Mouse (Mus musculus) retina, postnatal 1 day (tissue): ENCODE data around the gene Dytn.

Source experiments
- DNase-seq: peaks from one replicate; pipeline ENCODE4 v3.0.0-alpha.2; 2012

Dytn gene

DNA sequence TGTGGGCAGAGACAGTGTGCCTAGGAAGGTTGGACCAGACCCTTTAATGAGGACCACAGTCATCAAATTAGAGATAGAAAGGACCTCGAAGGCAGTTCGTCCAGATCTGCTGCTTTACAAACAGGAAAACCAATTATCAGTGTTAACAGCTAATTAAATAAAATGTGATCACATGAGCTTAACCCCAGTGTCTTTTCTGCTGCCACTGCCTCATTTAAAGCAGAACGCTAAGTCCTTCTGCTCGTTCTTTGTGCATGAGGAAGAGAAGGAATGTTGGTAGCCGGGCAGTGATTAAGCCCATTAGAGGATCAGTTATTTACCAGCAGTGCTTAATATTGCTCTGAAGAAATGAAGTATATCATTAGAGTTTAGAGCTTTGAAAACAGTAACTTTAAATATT lies 109.9 kb downstream of the Dytn start:
- peak; percentile 66 for DNase-seq

DNA sequence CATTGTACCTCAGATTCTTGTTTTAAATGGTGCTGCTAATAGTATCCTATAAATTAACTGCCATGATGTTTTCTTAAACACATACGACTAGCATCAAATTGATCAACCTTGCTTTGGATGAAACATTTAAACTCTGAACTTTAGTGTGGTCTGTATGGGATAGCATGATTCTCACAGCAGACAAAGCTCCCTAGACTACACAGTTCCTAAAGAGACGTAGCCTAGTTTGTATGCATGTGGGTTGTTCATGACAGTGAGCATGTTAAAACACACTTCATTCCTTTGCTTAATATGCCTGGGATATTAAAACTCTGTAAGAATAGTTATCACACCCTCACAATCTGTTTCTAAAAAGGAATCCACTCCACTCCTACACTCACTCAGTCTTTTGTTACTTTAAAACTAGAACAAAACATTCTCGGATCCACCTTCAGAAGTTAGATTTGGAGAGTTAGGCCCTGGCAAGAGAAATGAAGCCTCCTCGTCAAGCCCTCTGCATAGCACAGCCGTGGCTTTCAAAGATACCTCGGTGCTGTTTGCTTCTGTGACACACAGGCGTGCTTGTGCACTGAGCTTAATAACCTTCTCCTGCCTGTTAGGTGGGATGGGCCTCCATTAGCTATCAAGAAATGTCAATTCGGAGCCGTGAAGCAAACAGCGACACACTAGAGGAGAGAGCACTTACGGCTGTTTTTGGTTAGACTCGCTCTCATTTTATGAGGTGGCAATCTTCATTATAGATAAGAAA lies 112.7 kb downstream of the Dytn start:
- no peak for DNase-seq

DNA sequence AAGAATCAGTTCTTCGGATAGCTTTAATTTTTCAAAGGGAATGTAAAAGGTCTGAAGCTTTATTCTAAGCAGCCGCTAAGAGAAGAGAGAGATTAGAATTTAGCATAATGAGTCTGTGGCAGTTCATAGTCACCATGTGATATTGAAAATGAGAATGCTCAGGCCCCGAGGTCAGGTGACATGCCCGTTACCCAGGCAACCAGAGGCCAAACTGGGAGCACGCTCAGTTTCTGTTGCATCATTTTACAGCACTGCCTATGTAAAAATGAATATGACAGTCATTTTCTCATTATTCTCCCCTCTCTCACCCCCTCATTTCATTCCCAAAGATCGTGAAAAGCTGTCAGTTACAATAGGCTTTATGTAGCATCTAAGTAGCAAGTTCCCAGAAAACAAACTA lies 113.3 kb downstream of the Dytn start:
- DNase-seq = peak; percentile 79
